Mouse (Mus musculus): ENCODE measurements around the gene Sh3bp1. TPM values are rescaled to one million over a fixed set of nuclear protein-coding genes. Genes with fewer than 3 reads are reported as not detected.
"Not testable (repeated sequence)": the region's sequence is repeated elsewhere in the genome, so short reads cannot be mapped to it uniquely, and the experiment has no call there.

Gene Sh3bp1
- polyA plus RNA-seq, 1 experiment: 26.2 TPM

- Histone ChIP-seq H3K27me3 (replicated peaks; ENCODE audit: control insufficient read depth, insufficient read depth, low read length) (no peaks in the 10 kb centered on the region), H3K27ac (ENCODE audit: insufficient read depth, low read depth, low read length) (peak within 1 kb of the TSS; percentile 97), H3K4me3 (ENCODE audit: insufficient read depth, low read depth, low read length) (peak within 1 kb of the TSS; percentile 56), H3K36me3 (ENCODE audit: control insufficient read depth, insufficient read depth, low read length) (no peaks in the 10 kb centered on the region), H3K4me1 (ENCODE audit: control insufficient read depth, insufficient read depth, low read length) (peaks cover 4% of the 10 kb centered on the region; the same call in 1 of the 2 replicates)
- under 1% methylated on average over 86 of the region's 95 CpGs for WGBS
- TF ChIP-seq CTCF (conservative IDR thresholded peaks at IDR 0.05; ENCODE audit: insufficient read depth, insufficient read length, low read depth, low read length) (no peak), POLR2A (IDR thresholded peaks at IDR 0.05; ENCODE audit: low read depth, low read length) (peak; percentile 63)
- peak; percentile 98 for DNase-seq
These were observed 22.4 kb upstream of the Sh3bp1 start, which contains the start of gene Gga1 for GRCm38 (mm10) chr15:78876991-78877809. Gene Gga1, plus strand, starts transcription at chr15:78877190.

GRCm38 (mm10) chr15:78877810-78878390 is 21.7 kb upstream of the Sh3bp1 start:
- Histone ChIP-seq H3K4me1 (ENCODE audit: control insufficient read depth, insufficient read depth, low read length) (peaks cover 4% of the 10 kb centered on the region; the same call in 1 of the 2 replicates), H3K27me3 (replicated peaks; ENCODE audit: control insufficient read depth, insufficient read depth, low read length) (no peaks in the 10 kb centered on the region), H3K27ac (ENCODE audit: insufficient read depth, low read depth, low read length) (peak overlapping the region; percentile 76), H3K36me3 (ENCODE audit: control insufficient read depth, insufficient read depth, low read length) (peaks cover 2% of the 10 kb centered on the region; the same call in 1 of the 2 replicates), H3K4me3 (ENCODE audit: insufficient read depth, low read depth, low read length) (peak overlapping the region; percentile 56)
- WGBS: under 1% methylated on average over 17 of the region's 17 CpGs
- TF ChIP-seq CTCF (conservative IDR thresholded peaks at IDR 0.05; ENCODE audit: insufficient read depth, insufficient read length, low read depth, low read length): no peak
- no peak for TF ChIP-seq POLR2A (IDR thresholded peaks at IDR 0.05; ENCODE audit: low read depth, low read length)
- DNase-seq: peak; percentile 46

GRCm38 (mm10) chr15:78878792-78879516 is 20.6 kb upstream of the Sh3bp1 start:
- WGBS: 18% methylated on average over 7 of the region's 7 CpGs
- H3K27me3 ChIP-seq (replicated peaks; ENCODE audit: control insufficient read depth, insufficient read depth, low read length); H3K4me1 ChIP-seq (ENCODE audit: control insufficient read depth, insufficient read depth, low read length); H3K36me3 ChIP-seq (ENCODE audit: control insufficient read depth, insufficient read depth, low read length); H3K27ac ChIP-seq (ENCODE audit: insufficient read depth, low read depth, low read length); H3K4me3 ChIP-seq (ENCODE audit: insufficient read depth, low read depth, low read length): not testable (repeated sequence)
- peak; percentile 44 for DNase-seq

- no peaks in the 10 kb centered on the region for H3K27me3 ChIP-seq (replicated peaks; ENCODE audit: control insufficient read depth, insufficient read depth, low read length)
- H3K4me1 ChIP-seq (ENCODE audit: control insufficient read depth, insufficient read depth, low read length): peaks cover 4% of the 10 kb centered on the region; the same call in 1 of the 2 replicates
- no peak overlapping the region for H3K27ac ChIP-seq (ENCODE audit: insufficient read depth, low read depth, low read length)
- DNase-seq: peak; percentile 40
- TF ChIP-seq CTCF (conservative IDR thresholded peaks at IDR 0.05; ENCODE audit: insufficient read depth, insufficient read length, low read depth, low read length): no peak
- WGBS: 71% methylated on average over 8 of the region's 8 CpGs
- no peak overlapping the region for H3K4me3 ChIP-seq (ENCODE audit: insufficient read depth, low read depth, low read length)
- peaks cover 4% of the 10 kb centered on the region for H3K36me3 ChIP-seq (ENCODE audit: control insufficient read depth, insufficient read depth, low read length)
These were observed 19.1 kb upstream of the Sh3bp1 start for GRCm38 (mm10) chr15:78880432-78880831.

GRCm38 (mm10) chr15:78881828-78882227 is 17.7 kb upstream of the Sh3bp1 start:
- WGBS: 87% methylated on average over 3 of the region's 3 CpGs
- TF ChIP-seq CTCF (conservative IDR thresholded peaks at IDR 0.05; ENCODE audit: insufficient read depth, insufficient read length, low read depth, low read length): no peak
- no peak for TF ChIP-seq POLR2A (IDR thresholded peaks at IDR 0.05; ENCODE audit: low read depth, low read length)
- H3K36me3 ChIP-seq (ENCODE audit: control insufficient read depth, insufficient read depth, low read length): peaks cover 4% of the 10 kb centered on the region
- no peak for DNase-seq
- no peaks in the 10 kb centered on the region for H3K27me3 ChIP-seq (replicated peaks; ENCODE audit: control insufficient read depth, insufficient read depth, low read length)
- no peak overlapping the region for H3K27ac ChIP-seq (ENCODE audit: insufficient read depth, low read depth, low read length)
- no peak overlapping the region for H3K4me3 ChIP-seq (ENCODE audit: insufficient read depth, low read depth, low read length)
- H3K4me1 ChIP-seq (ENCODE audit: control insufficient read depth, insufficient read depth, low read length): no peaks in the 10 kb centered on the region

- DNase-seq: no peak
- no peaks in the 10 kb centered on the region for H3K4me1 ChIP-seq (ENCODE audit: control insufficient read depth, insufficient read depth, low read length)
- H3K36me3 ChIP-seq (ENCODE audit: control insufficient read depth, insufficient read depth, low read length): peaks cover 1% of the 10 kb centered on the region
- no peak overlapping the region for H3K27ac ChIP-seq (ENCODE audit: insufficient read depth, low read depth, low read length)
- 51% methylated on average over 13 of the region's 13 CpGs for WGBS
- TF ChIP-seq POLR2A (IDR thresholded peaks at IDR 0.05; ENCODE audit: low read depth, low read length) (no peak), CTCF (conservative IDR thresholded peaks at IDR 0.05; ENCODE audit: insufficient read depth, insufficient read length, low read depth, low read length) (no peak)
- no peak overlapping the region for H3K4me3 ChIP-seq (ENCODE audit: insufficient read depth, low read depth, low read length)
- no peaks in the 10 kb centered on the region for H3K27me3 ChIP-seq (replicated peaks; ENCODE audit: control insufficient read depth, insufficient read depth, low read length)
These were observed 10.1 kb upstream of the Sh3bp1 start for GRCm38 (mm10) chr15:78889401-78889853.

- H3K36me3 ChIP-seq (ENCODE audit: control insufficient read depth, insufficient read depth, low read length): no peaks in the 10 kb centered on the region; the same call in none of the 2 replicates
- H3K4me1 ChIP-seq (ENCODE audit: control insufficient read depth, insufficient read depth, low read length): no peaks in the 10 kb centered on the region
- WGBS: 68% methylated on average over 7 of the region's 7 CpGs
These were observed 7.1 kb upstream of the Sh3bp1 start for GRCm38 (mm10) chr15:78892440-78892839.

More at GRCm38 (mm10) chr15:78892440-78892839, 7.1 kb upstream of the Sh3bp1 start:
- DNase-seq: no peak
- Histone ChIP-seq H3K27me3 (replicated peaks; ENCODE audit: control insufficient read depth, insufficient read depth, low read length) (no peaks in the 10 kb centered on the region), H3K27ac (ENCODE audit: insufficient read depth, low read depth, low read length) (no peak overlapping the region), H3K4me3 (ENCODE audit: insufficient read depth, low read depth, low read length) (no peak overlapping the region)
- TF ChIP-seq POLR2A (IDR thresholded peaks at IDR 0.05; ENCODE audit: low read depth, low read length): no peak
